Mouse (Mus musculus): ENCODE data around the gene Rasa3.
A peak's percentile ranks its signal among the peaks of the same experiment; 100 is the strongest.

Rasa3 gene

DNA sequence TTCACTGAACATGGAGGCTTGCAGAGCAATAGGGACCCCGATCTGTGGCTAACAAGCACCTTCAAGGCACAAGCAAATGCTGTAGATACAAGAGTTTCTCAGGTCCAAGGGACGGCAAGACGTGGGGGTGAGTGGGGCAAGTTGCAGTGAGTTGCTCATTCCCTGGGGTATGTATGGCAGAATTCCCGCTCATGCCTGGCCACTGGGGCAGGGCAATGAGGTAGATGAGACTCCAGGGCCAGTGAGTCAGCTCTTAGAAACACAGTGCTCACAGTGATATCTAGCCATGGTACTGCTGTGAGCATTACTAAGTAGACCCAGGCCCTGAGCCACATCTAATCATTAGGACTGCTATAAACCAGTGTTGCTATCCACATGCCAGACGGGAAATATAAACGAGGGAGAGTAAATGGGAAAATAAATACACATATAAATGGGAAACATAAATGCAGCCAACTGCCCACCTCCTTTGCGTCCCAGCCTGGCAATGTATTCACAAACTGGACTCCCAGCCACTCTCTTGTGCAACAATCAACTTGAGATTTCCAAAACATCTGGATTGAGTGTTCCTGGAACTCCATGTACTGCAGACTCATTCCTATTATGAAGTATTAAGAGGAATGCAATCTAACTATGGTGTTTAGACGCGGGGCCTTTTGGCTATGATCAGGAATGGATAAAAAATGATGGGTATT, 57.0 kb downstream of the Rasa3 start:
- no peak for DNase-seq (ENCODE audit: low spot score in 2 of 2)

DNA sequence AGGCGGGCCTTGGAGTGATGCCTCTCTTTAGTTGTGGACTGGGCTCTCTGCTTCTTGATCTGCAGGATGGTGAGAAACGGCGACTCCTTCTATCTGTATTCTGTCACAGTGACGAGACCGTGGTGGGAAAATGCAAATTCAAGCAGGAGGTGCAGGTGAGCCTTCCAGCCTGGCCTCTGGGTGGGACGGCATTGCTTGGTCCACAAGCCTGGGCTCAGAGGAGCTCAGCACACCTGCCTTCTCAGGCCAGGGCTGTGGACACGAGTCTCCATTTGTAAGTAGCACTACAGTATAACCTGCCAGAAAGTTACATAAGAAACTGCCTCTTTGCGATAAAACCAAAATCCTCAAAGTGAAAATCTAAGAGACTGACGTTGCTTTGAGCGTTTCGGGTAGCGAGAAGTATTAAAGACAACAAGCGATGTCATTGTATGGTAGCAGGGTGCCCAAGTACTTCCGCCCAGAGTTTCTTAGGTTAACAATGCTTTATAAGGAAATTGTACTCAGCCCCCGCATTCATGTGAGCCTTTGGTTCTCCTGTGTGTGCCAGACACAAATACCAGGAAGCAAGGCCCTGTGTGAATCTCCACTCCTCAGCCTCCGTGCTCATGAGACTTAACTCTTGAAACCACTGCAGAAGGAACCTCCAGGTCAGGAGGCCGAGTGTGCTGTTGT, 60.4 kb downstream of the Rasa3 start:
- no peak for DNase-seq (ENCODE audit: low spot score in 2 of 2)

DNA sequence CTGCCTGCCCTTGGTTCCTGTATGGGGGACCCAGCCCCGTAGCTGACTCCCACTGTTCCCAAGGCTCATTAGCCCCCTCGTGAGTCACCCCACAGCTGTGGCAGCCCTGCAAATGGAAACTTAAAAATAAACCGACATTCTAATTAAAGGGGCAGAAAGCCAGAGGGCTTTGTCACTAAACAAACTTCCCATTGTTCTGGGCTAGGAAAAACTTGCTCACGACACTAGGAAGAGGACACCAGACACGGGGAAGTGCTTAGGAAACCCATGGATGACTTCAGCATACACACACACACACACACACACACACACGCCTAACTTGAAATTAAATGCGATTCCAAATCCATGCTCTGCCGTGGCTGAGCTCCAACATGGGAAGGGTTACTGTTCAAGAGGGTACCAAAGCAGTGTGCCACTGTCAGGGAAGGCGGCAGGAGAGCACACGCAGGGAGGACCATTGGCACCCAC, 62.4 kb downstream of the Rasa3 start:
- no peak for DNase-seq (ENCODE audit: low spot score in 2 of 2)

DNA sequence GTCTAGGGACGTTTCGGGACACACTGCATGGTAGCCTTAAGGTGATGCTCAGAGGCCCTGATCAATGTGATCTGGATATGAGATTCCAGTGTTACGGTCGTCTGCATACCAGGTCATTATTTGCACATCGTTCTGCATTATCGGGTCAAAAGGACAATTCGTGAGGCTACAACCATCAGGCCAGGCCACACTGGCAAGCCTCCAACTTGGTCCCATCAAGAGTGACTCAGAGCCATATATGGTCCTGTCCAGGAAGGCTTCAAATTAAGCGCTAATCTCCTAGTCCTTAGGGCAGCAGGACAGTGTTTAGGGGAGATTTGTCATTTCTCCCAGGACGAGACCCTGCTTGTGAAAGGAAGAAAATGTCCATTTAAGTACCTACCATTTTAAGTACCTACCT, 63.3 kb downstream of the Rasa3 start:
- DNase-seq (ENCODE audit: low spot score in 2 of 2): no peak

DNA sequence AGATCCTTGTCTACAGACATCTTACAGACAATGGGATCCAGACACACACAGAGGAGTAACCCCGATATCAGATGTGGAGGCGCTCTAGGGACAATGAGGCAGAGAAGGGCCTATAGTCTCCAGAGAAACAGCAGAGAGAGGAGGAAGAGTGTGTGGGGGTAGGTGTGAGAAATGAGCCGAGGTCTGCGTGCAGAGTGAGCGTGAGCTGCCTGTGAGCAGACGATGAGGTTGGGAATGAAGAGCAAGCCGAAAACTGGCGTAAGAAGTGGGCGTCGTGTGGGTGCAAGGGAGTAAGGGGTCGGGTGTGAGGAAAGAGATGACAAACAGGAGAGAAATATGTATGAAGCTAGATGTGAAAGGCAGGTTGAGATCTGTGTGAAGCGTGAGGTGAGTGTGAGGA, 65.7 kb downstream of the Rasa3 start:
- DNase-seq (ENCODE audit: low spot score in 2 of 2): no peak

DNA sequence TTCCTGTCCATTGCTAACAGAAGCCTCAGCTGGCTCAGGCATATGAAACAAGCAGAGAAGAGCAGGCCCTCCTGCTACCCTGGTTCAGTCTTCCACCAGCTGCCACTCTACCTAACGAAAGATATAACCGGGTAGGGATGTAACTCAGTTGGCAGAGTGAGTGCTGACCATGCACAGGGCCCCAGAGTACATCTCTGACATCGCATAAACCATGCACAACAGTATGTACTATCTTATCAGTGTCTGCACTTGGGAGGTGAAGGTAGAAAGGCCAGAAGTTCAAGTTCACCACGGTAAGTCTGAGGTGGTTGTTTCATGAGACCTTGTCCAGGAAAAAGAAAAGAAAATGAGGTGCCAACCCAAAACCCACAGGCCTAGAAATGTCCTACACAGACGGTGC, 67.4 kb downstream of the Rasa3 start:
- no peak for DNase-seq (ENCODE audit: low spot score in 2 of 2)

DNA sequence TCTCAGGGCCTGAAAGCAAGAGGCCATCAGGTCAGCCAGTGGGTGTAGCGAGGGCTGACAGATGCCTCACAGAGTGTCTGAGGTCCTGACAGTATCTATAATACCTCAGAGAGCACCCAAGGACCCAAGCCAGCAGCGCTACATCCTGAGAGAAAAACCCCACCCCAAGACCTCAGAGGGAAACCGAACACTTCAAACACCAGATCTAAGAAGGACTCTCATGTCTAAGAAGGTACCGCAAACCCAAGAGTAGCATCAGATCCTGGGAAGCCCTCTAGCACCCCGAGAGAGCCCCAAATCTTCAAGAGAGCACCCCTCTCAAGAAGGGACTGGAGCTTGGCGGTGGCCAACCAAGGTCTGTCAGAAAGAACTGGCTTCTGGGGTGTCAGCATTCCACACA, 68.5 kb downstream of the Rasa3 start:
- no peak for DNase-seq (ENCODE audit: low spot score in 2 of 2)

DNA sequence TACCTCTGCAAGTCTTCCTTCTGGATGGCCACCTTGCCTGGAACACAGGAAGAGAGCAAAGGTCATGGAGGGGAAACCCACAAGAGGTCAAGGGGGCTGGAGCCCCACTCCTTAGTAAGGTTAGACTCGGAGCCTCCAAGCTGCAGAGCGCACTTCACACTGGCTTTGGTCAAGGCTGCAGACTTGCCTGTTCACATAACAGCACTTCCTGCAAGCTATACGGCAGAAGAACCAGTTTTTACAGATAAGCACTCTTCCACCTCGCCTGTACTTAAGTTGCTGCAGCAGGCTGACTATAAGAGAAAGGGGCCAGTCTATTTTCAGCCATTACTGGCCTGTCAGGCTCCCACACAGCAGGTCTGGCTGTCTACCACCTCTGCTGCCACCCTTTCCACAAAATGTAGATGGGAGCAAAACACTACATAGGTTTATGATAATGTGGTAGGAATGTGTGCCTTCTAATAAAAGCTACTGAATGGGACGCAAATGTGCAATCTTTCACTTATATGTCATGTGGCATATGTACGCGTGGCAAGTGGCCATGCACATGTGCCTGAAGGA, 71.4 kb downstream of the Rasa3 start:
- DNase-seq (ENCODE audit: low spot score in 2 of 2): no peak

DNA sequence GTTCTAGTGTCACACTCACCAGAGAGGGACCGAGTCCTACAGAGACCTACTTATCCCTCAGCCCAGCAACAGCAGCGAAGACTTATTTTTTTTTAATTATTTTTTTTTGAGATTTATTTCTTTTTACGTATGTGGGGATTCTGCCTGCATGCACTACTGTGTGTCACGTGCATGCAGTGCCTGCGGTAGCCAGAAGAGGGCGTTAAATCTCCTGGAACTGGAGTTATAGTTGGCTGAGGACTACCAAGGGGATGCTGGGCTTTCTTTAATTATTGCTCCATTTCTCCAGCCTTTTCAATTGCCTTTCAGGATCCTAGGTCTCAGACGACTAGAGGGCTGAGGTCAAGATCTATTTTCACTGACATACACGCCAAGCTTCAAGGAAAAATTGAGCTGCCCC, 74.8 kb downstream of the Rasa3 start:
- DNase-seq (ENCODE audit: low spot score in 2 of 2): no peak

DNA sequence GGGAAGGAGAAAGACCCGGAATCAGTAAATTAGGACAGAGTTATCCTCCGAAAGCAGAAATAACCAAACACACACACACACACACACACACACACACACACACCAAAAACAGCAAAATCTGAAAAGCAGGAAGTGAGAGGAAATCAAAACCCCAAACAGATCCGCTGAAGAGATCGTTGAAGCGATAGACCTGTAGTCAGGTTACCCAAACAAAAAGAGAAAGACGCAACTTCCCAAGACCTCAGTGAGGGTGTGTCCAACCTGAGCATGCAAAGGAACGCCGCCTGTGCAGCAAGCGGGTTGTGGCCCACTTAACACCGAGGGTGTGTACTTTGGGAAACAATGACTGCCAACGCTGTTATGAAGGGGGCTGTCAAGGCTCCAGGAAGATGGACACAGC, 76.2 kb downstream of the Rasa3 start:
- DNase-seq (ENCODE audit: low spot score in 2 of 2): no peak

DNA sequence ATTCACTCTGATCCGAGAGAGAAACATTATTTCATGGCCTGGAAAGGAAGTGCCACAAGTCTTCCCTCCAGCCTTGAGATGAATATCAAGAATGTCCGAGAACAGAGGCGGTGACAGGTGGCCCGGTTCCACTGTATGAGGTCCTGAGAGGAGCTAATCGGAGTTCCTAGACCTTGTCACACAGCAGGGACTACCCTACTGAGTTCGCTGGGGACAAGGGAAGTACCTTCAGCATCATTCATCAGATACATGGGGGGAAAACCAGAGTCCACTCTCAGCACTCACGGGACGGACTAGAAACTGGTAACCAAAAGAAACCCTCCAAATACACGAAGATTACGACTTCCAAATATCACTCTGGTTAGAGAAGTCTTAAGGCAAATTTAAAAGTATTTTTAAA, 76.7 kb downstream of the Rasa3 start:
- DNase-seq (ENCODE audit: low spot score in 2 of 2): no peak

DNA sequence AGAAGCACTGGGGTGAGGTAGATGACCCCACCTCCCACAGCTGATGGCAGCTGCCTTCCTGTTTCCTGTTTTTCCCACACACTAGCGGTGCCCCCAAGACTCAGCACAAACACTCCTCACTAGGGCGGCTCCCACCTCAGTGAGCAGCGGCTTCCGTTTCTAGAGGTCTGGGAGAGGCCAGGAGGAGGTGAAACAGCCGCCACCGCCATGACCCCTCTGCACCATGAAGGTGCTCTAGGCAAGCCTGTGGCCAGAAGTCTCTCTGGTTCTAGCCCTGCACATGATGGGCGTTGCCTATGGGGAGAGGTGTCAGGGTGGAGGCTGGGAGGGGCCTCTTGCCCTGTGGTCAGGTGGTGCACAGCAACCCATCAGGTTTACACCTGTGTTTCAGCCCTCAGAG, 77.2 kb downstream of the Rasa3 start:
- no peak for DNase-seq (ENCODE audit: low spot score in 2 of 2)

DNA sequence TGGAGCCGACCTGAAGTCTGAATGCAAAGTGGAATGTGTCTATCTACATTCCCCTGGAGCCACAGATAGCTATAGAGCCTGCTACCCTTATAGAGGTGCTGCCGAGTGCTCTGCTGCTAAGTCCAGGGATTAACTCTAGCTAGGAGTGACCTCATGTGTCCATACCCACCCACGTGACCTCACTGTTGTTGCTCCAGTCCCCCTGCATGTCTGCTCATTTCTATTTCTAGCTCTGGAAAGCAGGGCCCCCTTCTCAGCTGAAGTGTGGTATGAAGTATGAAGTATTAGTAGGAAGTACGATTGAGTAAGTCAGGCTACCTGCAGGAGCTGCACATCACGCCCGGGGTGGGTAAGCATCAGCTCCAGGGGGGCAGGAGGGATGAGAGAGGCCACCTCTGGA, 79.6 kb downstream of the Rasa3 start:
- no peak for DNase-seq (ENCODE audit: low spot score in 2 of 2)

DNA sequence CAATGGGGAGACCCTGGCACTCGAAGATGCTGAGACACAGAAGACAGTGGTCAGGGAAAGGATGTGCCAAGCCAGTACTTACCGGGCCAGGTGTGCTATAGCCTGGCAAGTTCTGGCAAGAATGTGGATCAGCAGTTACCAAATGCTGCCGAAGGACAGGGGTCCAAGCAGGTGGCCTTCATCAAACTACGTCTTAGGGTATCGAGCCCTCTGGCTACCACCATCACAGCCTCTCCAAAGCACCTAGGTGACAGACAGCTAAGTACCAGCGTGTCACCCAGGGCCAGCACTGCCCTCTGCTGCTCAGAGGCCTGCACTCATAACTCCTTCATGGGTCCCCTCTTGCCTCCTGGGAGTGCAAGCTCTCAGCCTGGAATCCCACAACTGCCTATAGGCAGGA, 81.5 kb downstream of the Rasa3 start:
- no peak for DNase-seq (ENCODE audit: low spot score in 2 of 2)

DNA sequence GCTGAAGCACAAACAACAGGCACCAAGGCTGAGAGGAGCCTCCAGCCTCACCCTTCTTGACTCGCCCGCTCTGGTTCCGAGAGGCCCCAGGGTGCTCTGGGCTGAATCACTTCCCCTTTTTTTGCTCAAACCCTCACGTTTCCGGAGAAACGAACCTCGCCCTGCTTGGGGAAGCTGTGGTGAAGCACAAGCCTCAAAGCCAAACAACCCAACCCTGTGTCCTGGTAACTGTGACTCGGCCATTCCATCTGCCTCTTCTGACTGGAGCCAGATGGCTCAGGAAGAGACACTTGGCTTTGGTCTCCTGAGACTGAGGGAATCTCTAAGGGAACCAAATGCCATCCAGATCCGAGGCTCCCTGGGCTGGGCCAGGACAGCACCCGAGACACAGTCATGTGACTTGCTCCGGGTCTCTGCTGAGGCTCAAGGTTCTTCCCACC, 82.5 kb downstream of the Rasa3 start:
- peak in 1 of 2 experiments; percentile 68 for DNase-seq (ENCODE audit: low spot score in 2 of 2)

DNA sequence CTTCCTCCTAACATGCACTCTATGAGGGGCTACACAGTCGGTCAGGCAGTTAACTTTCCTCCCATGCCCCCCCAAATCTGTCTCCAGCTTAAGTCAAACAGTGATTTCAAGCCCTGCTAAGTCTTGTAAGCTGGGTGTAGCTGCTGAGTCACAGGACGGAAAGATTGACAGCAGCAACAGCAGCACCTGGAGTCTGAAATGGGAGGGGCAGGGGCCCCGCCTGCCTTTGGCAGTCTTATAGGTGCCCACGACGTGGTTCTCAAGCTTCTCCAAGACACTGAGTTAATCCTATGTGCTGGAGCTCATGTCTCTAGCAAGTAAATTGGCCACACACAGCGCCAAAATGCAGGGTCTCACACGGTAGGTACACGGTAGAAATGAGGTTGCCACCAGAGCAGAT, 84.1 kb downstream of the Rasa3 start:
- peak in 1 of 2 experiments; percentile 30 for DNase-seq (ENCODE audit: low spot score in 2 of 2)

DNA sequence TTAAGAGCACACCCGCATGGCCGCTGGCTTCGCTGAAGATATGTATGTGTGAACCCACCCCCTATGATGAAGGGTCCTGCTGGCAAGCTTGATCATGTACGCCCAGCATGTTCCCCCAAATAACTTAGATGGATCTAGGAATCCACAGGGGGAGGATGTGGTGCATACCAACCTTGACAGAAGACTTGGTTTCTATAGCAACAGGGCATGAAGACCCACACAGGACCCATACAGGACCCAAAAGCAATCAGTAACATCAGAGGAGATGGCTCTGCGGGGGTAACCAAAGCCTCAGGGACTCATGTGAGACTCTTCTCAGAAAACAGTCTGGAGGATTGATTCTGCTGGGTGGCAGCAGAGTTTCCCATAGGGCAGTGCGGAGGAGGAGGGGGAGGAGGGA, 86.2 kb downstream of the Rasa3 start:
- no peak for DNase-seq (ENCODE audit: low spot score in 2 of 2)

DNA sequence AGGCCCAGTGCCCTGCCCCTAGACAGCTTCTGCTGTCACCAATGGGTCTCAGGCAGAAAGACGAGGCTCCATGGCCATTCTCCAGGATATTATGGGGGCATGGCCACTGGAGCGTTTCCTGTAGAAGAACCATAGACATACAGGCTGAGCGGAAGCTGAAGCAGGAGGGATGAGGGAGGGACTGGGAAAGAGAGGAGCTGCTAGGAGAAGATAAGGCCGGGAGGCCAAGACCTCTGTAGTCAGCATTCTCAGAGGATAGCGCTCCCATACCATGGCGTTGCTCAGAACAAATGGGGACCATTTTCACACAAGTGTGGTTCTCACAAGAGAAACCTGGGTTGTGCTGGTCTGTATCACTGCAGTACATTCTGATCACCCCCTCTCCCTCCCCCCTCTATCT, 88.3 kb downstream of the Rasa3 start:
- no peak for DNase-seq (ENCODE audit: low spot score in 2 of 2)

DNA sequence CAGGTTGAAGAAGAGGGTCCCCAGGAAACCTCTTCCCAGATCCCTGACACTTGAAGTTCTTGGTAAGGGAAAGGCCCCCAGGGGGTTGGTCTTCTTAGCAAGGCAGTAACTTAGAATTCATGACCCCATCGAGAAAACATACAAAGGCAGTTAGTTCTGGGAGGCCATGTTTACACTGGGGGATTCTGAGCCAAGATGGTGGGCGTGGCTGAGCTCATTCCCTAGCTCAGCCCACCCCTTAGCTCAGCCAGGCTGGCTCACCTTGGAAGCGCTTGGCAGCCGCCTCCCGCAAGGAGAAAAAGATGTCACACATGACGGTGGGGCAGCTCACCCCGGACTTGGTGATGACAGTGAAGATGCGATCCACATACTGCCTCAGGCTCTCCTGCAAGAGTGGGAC, 92.8 kb downstream of the Rasa3 start:
- DNase-seq (ENCODE audit: low spot score in 2 of 2): no peak

DNA sequence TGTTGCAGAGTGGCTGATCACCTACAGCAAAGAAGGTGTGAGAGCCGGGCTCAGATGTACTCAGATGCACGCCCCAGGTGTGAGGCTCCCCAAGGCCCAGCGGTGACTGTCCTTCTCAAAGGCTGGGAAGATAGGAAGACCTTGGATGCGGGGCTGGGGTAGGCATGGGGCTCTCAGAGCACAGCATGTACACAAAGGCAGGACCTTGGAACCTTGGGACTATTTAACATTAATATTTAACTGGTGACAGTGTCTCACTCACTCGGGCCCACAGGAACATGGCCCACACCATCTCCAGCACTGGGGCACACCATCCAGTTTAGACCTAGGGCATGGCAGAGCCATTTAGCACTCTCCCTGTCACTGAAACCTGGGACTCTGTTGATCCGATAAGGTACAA, 99.5 kb downstream of the Rasa3 start:
- no peak for DNase-seq (ENCODE audit: low spot score in 2 of 2)

DNA sequence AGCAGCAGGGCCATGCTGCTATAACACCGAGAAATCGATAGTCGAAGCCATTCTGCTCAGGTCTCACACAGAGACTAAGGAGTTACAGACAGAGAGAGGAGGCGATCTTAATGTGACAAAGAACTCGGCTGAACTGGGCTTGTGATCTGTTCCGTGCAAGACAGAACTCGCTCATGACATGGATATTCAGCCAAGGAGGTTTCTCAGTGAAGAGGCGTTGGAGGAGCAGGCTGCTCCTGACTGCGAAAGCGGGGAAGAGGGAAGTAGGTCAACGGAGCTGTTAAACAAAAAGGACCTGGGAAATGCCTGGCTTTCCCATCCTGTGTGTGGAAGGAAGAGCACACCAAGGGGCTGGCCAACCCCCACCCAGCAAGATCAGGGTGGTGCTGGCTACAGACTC, 105.4 kb downstream of the Rasa3 start:
- DNase-seq (ENCODE audit: low spot score in 2 of 2): no peak

DNA sequence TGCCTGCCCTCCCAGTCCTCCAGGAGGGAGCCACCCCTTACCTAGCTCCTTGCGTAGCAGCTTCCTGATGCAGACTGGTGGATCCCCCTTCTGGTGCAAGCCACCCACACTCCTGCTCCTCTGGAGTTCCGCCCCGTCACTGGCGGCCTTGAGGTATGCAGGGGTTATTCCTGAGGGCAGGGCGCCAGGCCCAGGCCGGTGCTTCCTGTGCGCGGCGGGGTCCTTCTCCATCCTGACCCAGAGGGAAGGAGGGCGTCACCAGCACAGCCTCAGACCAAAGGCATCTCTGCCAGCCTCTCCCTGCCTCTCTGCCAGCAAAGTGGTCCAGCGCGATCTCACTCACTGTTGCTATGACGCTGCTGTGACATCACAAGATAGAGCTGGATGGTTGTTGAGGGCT, 115.3 kb downstream of the Rasa3 start, which contains the start of gene 1700029H14Rik:
1700029H14Rik (minus strand) TSS at position 344 of the 400 bp plus-strand sequence.
- no peak for DNase-seq (ENCODE audit: low spot score in 2 of 2)

DNA sequence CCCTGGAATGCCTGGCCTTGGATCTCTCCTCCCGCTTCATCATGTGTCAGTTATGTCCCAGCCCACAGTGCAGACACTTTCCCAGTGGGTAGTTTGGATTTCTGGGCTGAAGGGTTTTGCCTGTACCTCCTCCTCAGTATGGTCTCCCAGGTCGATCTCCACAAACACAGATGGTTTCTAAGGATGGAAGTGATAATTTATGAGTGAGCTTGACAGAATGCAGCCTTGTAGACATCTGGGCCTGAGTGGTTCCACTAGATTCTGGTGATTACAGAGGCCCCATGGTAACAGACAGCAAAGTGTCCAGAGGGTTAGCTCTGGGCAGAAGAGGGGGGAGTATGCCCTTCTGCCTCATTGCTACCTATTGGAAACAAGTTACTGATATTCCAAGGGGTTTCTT, 119.9 kb downstream of the Rasa3 start:
- DNase-seq (ENCODE audit: low spot score in 2 of 2): no peak

DNA sequence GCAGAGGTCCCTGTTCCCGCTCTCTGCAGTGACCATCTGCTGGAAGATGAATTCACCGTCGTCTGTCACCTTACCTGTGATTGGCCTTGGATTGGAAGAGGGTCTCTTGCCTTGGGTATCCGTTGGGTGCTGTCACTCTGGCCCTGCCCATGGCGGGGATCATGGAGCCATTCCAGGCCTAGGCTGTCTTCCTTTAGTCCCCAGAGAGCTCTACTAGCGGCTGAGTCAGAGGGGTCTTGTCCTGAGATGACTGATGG, 125.9 kb downstream of the Rasa3 start:
- no peak for DNase-seq (ENCODE audit: low spot score in 2 of 2)

All from urinary bladder, adult 18-20 months (tissue).